Mouse (Mus musculus) stomach, postnatal 0 days (tissue): ENCODE results near the gene Nomo1. TPM values are rescaled to one million over a fixed set of nuclear protein-coding genes. Genes with fewer than 3 reads are reported as not detected.
A peak's percentile ranks its signal among the peaks of the same experiment; 100 is the strongest.

Experiments used
- ATAC-seq: fragments of 200-750 bp; cut with Nextera tagmentation; 2 replicates; pipeline ENCODE4 v1.8.0; 2017; ENCODE audit not compliant: low FRiP score, low TSS enrichment
- DNase-seq: peaks from one replicate; pipeline ENCODE4 v3.0.0-alpha.2; 2016; ENCODE audit warnings: low spot score
- H3K27ac ChIP-seq: fragments of 300-500 bp; sonication (generic); replicated peaks from 2 replicates; pipeline ENCODE4 v1.5.1; 2014; ENCODE audit warnings: mild to moderate bottlenecking, control low read depth
- H3K27me3 ChIP-seq: fragments of 300-500 bp; sonication (generic); 2 replicates; pipeline ENCODE4 v1.6.1; 2014; ENCODE audit warnings: low read length; ENCODE audit not compliant: control insufficient read depth, insufficient read depth
- H3K36me3 ChIP-seq: fragments of 300-500 bp; sonication (generic); 2 replicates; pipeline ENCODE4 v1.6.1; 2014; ENCODE audit warnings: low read length, mixed read lengths; ENCODE audit not compliant: control insufficient read depth, insufficient read depth
- H3K4me1 ChIP-seq: fragments of 300-500 bp; sonication (generic); replicated peaks from 2 replicates; pipeline ENCODE4 v1.6.1; 2014; ENCODE audit warnings: antibody characterized with exemption; ENCODE audit not compliant: control insufficient read depth, insufficient read depth
- H3K4me2 ChIP-seq: fragments of 300-500 bp; sonication (generic); replicated peaks from 2 replicates; pipeline ENCODE4 v1.6.1; 2014; ENCODE audit warnings: low read depth, mild to moderate bottlenecking, control low read depth, moderate library complexity
- H3K4me3 ChIP-seq: fragments of 300-500 bp; sonication (generic); 2 replicates; pipeline ENCODE4 v1.5.1; 2014; ENCODE audit warnings: low read depth, low read length, control low read depth
- H3K9ac ChIP-seq: fragments of 300-500 bp; sonication (generic); 2 replicates; pipeline ENCODE4 v1.6.1; 2014; ENCODE audit warnings: mild to moderate bottlenecking, low read length, control low read depth, mixed read lengths
- H3K9me3 ChIP-seq: fragments of 300-500 bp; sonication (generic); 2 replicates; pipeline ENCODE4 v1.6.1; 2016; ENCODE audit warnings: low read length; ENCODE audit not compliant: control insufficient read depth
- CTCF ChIP-seq: IDR thresholded peaks from 2 replicates; pipeline ENCODE4 v1.5.1; 2016; ENCODE audit warnings: antibody characterized with exemption, low read depth, mild to moderate bottlenecking, moderate library complexity
- EP300 ChIP-seq: optimal IDR thresholded peaks from 2 replicates; pipeline ENCODE3; 2016; ENCODE audit warnings: antibody characterized with exemption
- WGBS: fragments of 180-500 bp; shearing (Covaris S2); extraction: QIAGEN DNeasy Blood & Tissue Kit; methylation state at CpG from one replicate; pipeline ENCODE4 v1.1.7; 2014; 5-methylcytosine and 5-hydroxymethylcytosine counted together
- polyA plus RNA-seq: library from polyadenylated mRNA; unstranded; fragments of >200 nt; fragmentation: Nextera tagmentation; extraction: Ambion mirVana; gene quantifications from 2 replicates; pipeline ENCODE4 v1.2.1, GENCODE M21; 2015

Nomo1 gene
- polyA plus RNA-seq, 1 experiment from 2014 or later: 20.3 TPM

GRCm38 (mm10) chr7:46028681-46029080 is 4.8 kb upstream of the Nomo1 start:
- TF ChIP-seq CTCF (no peak), EP300 (no peak)
- WGBS: 75% methylated on average over 10 of the region's 10 CpGs
- no peak overlapping the region for H3K4me2 ChIP-seq

GRCm38 (mm10) chr7:46029299-46030144 is 4.0 kb upstream of the Nomo1 start:
- no peak for DNase-seq
- Histone ChIP-seq H3K9ac (no peak overlapping the region), H3K27ac (peak overlapping the region; percentile 69), H3K9me3 (no peaks in the 10 kb centered on the region), H3K4me1 (peaks cover 3% of the 10 kb centered on the region; the same call in 1 of the 2 replicates), H3K27me3 (no peaks in the 10 kb centered on the region), H3K4me3 (no peak overlapping the region), H3K4me2 (peak overlapping the region; percentile 27), H3K36me3 (no peaks in the 10 kb centered on the region)
- peak; percentile 35 for ATAC-seq
- TF ChIP-seq CTCF (no peak), EP300 (no peak)
- 66% methylated on average over 9 of the region's 9 CpGs for WGBS

More at GRCm38 (mm10) chr7:46028681-46029080, 4.8 kb upstream of the Nomo1 start:
- DNase-seq: no peak
- H3K36me3 ChIP-seq: no peaks in the 10 kb centered on the region
- no peaks in the 10 kb centered on the region for H3K4me1 ChIP-seq
- no peak for ATAC-seq
- no peaks in the 10 kb centered on the region for H3K9me3 ChIP-seq
- H3K27me3 ChIP-seq: no peaks in the 10 kb centered on the region
- no peak overlapping the region for H3K9ac ChIP-seq
- no peak overlapping the region for H3K4me3 ChIP-seq
- H3K27ac ChIP-seq: no peak overlapping the region

- Histone ChIP-seq H3K27ac (peak within 1 kb of the TSS; percentile 69), H3K9me3 (no peaks in the 10 kb centered on the region), H3K4me1 (peaks cover 6% of the 10 kb centered on the region; the same call in 1 of the 2 replicates), H3K4me3 (no peak within 1 kb of the TSS), H3K4me2 (peak within 1 kb of the TSS; percentile 27), H3K9ac (no peak within 1 kb of the TSS), H3K27me3 (no peaks in the 10 kb centered on the region), H3K36me3 (no peaks in the 10 kb centered on the region)
- ATAC-seq (peak; percentile 72), DNase-seq (peak; percentile 87)
- TF ChIP-seq CTCF: peak; percentile 40; the same call in 1 of the 2 replicates
- TF ChIP-seq EP300: no peak
- 6% methylated on average over 11 of the region's 11 CpGs for WGBS
These were observed 3.4 kb upstream of the Nomo1 start, which contains the start of gene Abcc6 for GRCm38 (mm10) chr7:46030145-46030488. TSS of gene Abcc6 (minus strand) at chr7:46030302.

DNA sequence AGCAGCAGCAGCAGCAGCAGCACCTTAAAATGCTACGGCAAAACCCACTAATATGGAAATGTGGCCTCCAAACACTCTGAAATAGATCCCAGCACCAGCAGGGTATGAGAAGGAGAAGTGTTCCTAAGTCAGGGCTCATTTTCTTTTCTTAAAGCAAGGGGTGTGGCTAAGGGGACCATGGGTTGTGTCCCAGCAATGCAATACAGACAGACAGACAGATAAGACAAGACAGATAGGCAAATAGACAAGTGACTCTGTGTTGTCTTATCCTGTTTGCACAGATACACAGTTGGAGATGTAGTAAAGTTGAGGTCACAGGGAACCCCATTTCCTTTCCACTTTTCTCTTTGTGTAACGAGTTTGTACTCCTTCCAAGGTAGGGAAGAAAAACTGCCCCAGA is 2.4 kb upstream of the Nomo1 start:
- H3K4me3 ChIP-seq: no peak overlapping the region
- WGBS: 53% methylated on average over 2 of the region's 2 CpGs
- H3K9ac ChIP-seq: no peak overlapping the region
- H3K27ac ChIP-seq: no peak overlapping the region; the same call in 1 of the 2 replicates
- H3K4me2 ChIP-seq: no peak overlapping the region
- H3K9me3 ChIP-seq: no peaks in the 10 kb centered on the region
- H3K4me1 ChIP-seq: peaks cover 6% of the 10 kb centered on the region; the same call in 1 of the 2 replicates
- TF ChIP-seq CTCF (no peak), EP300 (no peak)
- no peaks in the 10 kb centered on the region for H3K27me3 ChIP-seq
- H3K36me3 ChIP-seq: no peaks in the 10 kb centered on the region
- DNase-seq: no peak
- ATAC-seq: no peak

- H3K36me3 ChIP-seq: peaks cover under 1% of the 10 kb centered on the region; the same call in 1 of the 2 replicates
- peak overlapping the region; percentile 84 for H3K9ac ChIP-seq
- H3K4me2 ChIP-seq: peak overlapping the region; percentile 97
- WGBS: under 1% methylated on average over 35 of the region's 35 CpGs
- TF ChIP-seq CTCF (no peak), EP300 (peak; percentile 25)
- DNase-seq (no peak), ATAC-seq (no peak; the same call in 1 of the 2 replicates)
- peak overlapping the region; percentile 86 for H3K4me3 ChIP-seq
- H3K27ac ChIP-seq: no peak overlapping the region
- H3K4me1 ChIP-seq: peaks cover 6% of the 10 kb centered on the region; the same call in 1 of the 2 replicates
- H3K27me3 ChIP-seq: no peaks in the 10 kb centered on the region
- no peaks in the 10 kb centered on the region for H3K9me3 ChIP-seq
These were observed 406 bp downstream of the Nomo1 start for GRCm38 (mm10) chr7:46033870-46034337.

- H3K4me3 ChIP-seq: peak overlapping the region; percentile 86; the same call in 1 of the 2 replicates
- no peak for TF ChIP-seq EP300
- TF ChIP-seq CTCF: no peak
- DNase-seq: no peak
- WGBS: 70% methylated on average over 2 of the region's 2 CpGs
- H3K27ac ChIP-seq: no peak overlapping the region
- no peaks in the 10 kb centered on the region for H3K9me3 ChIP-seq
- peak overlapping the region; percentile 97 for H3K4me2 ChIP-seq
- no peaks in the 10 kb centered on the region for H3K27me3 ChIP-seq
- peak overlapping the region; percentile 84; the same call in 1 of the 2 replicates for H3K9ac ChIP-seq
- no peak for ATAC-seq
- H3K4me1 ChIP-seq: peaks cover 6% of the 10 kb centered on the region; the same call in 1 of the 2 replicates
- H3K36me3 ChIP-seq: peaks cover 2% of the 10 kb centered on the region; the same call in 1 of the 2 replicates
These were observed 1.5 kb downstream of the Nomo1 start for GRCm38 (mm10) chr7:46034991-46035390.
